Mouse (Mus musculus): ENCODE measurements around the gene Bak1. TPM values are rescaled to one million over a fixed set of nuclear protein-coding genes. Genes with fewer than 3 reads are reported as not detected.
A peak's percentile ranks its signal among the peaks of the same experiment; 100 is the strongest.

Bak1 gene
- polyA plus RNA-seq, 1 experiment from 2014 or later: 5.3 TPM

DNA sequence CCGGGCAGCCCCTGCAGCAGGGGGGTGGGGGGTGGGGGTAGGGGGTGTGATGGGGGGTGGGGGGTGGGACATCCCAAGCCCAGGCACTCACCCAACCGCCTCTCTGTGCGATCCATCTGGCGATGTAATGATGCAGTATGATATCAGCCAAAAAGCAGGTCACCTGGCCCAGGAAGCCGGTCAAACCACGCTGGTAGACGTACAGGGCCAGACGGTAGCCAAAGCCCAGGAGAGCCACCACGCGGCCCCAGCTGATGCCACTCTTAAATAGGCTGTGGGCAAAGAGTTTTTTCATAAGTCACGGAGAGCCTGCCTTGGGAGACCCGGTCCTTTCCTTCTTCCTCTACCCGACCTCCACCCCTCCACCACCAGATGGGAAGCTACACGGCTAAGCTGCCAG lies 7.7 kb downstream of the Bak1 start:
- Histone ChIP-seq H3K4me1 (replicated peaks) (peaks cover 11% of the 10 kb centered on the region), H3K36me3 (peaks cover 68% of the 10 kb centered on the region), H3K4me3 (replicated peaks) (no peak overlapping the region), H3K4me2 (no peak overlapping the region), H3K27ac (no peak overlapping the region), H3K9ac (replicated peaks) (no peak overlapping the region), H3K27me3 (no peaks in the 10 kb centered on the region), H3K9me3 (no peaks in the 10 kb centered on the region)
- no peak for ATAC-seq (ENCODE audit: insufficient number of reproducible peaks, insufficient read depth, low FRiP score, low TSS enrichment, low read depth)
- WGBS: 96% methylated on average over 14 of the region's 14 CpGs

DNA sequence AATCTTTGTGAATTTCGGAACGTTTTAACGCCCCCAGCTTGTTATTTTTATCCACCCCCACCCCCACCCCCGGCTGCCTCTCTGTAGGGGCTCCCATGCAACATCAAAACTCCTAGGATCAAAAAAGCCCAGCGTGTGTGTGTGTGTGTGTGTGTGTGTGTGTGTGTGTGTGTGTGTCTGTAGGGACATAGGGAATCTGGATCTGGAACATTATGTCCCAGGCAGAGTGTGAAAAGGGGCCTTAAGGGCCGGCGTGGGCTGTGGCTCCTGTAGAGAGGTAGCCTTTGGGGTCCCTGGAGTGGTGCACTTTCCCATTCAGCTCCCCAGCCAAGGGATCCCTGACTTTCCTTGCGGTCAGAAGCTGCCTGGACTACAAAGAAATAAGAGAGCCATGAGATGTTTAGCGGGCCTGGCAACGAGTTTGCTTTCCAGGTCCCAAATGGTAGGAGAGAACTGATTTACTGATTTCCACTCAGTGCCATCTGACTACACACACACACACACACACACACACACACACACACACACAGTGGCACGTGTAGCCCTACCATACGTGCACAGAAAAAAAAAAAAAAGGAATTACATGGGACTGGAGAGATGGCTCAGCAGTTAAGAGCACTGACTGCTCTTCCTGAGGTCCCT lies 10.1 kb downstream of the Bak1 start:
- H3K27ac ChIP-seq: peak overlapping the region; percentile 78
- H3K27me3 ChIP-seq: no peaks in the 10 kb centered on the region
- peaks cover 11% of the 10 kb centered on the region for H3K4me1 ChIP-seq (replicated peaks)
- ATAC-seq (ENCODE audit: insufficient number of reproducible peaks, insufficient read depth, low FRiP score, low TSS enrichment, low read depth): no peak
- peak overlapping the region; percentile 62 for H3K4me2 ChIP-seq
- 32% methylated on average over 12 of the region's 12 CpGs for WGBS
- no peaks in the 10 kb centered on the region for H3K9me3 ChIP-seq
- H3K4me3 ChIP-seq (replicated peaks): peak overlapping the region; percentile 50
- H3K9ac ChIP-seq (replicated peaks): peak overlapping the region; percentile 52; the same call in 1 of the 2 replicates
- H3K36me3 ChIP-seq: peaks cover 44% of the 10 kb centered on the region

DNA sequence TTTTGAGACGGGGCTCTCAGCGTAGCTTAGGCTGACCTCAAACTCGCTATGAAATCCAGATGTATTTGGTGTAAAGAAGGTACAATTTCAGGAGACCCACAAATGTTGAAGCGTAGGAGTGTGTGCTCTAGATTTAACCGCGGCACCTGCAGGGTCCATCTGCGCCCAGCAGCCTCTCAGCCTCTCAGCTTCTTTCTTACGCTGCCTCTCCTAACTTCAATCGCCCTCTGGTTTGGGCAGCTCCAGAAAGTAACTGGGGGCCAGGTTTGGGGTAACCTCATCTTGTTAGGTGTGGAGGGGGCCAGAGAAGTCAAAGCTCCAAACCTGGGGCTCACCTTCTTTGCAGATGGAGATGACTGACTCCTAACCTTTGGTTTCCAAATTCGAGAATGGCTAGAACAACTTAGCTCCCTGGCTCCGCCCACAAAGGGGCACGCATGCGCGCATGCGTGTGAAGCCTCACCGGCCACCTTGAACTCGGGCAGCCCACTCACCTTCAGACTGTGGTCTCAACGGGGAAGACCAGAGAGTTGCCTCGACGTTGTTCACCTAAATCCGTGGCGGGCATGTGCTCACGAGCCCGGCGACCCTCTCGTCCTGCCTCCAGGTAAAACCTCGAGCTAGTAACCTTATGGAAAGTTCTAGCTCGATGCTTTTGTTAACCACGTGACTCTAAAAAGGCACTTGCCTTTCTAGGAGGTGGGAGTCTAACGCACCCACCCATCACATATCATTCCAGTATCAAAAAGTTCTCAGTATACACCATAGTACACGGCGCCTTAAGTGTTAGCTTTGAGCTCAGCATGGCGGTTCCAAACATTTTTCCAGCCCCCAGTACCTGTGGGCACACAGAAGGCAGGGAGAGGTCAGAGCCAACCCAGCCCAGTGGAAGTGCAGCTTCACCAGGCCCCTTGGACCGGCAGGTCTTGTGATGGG lies 11.0 kb downstream of the Bak1 start:
- H3K27me3 ChIP-seq: no peaks in the 10 kb centered on the region
- H3K4me2 ChIP-seq: peak overlapping the region; percentile 62
- ATAC-seq (ENCODE audit: insufficient number of reproducible peaks, insufficient read depth, low FRiP score, low TSS enrichment, low read depth): peak; percentile 62
- H3K36me3 ChIP-seq: peaks cover 36% of the 10 kb centered on the region
- H3K27ac ChIP-seq: peak overlapping the region; percentile 78
- H3K9me3 ChIP-seq: no peaks in the 10 kb centered on the region
- H3K9ac ChIP-seq (replicated peaks): peak overlapping the region; percentile 52
- peak overlapping the region; percentile 50 for H3K4me3 ChIP-seq (replicated peaks)
- peaks cover 12% of the 10 kb centered on the region for H3K4me1 ChIP-seq (replicated peaks)
- 7% methylated on average over 34 of the region's 34 CpGs for WGBS

DNA sequence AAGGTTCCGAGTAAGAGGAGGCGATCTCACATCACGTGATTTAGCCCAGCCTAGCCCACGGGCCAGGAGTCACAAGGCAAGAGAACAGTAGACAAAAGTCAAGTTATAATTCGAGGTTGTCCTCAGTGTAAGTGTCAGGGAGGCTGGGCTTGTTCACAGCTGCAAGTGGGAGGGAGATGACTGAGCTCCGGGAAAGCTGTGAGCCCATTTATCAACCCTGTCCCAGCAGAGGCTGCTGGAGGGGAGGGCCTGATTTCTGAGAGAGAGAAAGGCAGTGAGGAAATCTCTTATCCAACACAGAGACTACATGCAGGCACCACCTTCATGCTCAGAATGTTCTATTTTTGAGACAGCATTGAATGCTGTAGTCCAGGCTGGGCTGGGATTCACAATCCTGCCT lies 15.9 kb downstream of the Bak1 start:
- no peaks in the 10 kb centered on the region for H3K27me3 ChIP-seq
- H3K36me3 ChIP-seq: no peaks in the 10 kb centered on the region
- 26% methylated on average over 6 of the region's 6 CpGs for WGBS
- no peak overlapping the region for H3K4me3 ChIP-seq (replicated peaks)
- H3K4me2 ChIP-seq: no peak overlapping the region
- no peak overlapping the region for H3K9ac ChIP-seq (replicated peaks)
- H3K9me3 ChIP-seq: no peaks in the 10 kb centered on the region
- H3K27ac ChIP-seq: no peak overlapping the region
- H3K4me1 ChIP-seq (replicated peaks): peaks cover 9% of the 10 kb centered on the region; the same call in 1 of the 2 replicates
- ATAC-seq (ENCODE audit: insufficient number of reproducible peaks, insufficient read depth, low FRiP score, low TSS enrichment, low read depth): no peak

DNA sequence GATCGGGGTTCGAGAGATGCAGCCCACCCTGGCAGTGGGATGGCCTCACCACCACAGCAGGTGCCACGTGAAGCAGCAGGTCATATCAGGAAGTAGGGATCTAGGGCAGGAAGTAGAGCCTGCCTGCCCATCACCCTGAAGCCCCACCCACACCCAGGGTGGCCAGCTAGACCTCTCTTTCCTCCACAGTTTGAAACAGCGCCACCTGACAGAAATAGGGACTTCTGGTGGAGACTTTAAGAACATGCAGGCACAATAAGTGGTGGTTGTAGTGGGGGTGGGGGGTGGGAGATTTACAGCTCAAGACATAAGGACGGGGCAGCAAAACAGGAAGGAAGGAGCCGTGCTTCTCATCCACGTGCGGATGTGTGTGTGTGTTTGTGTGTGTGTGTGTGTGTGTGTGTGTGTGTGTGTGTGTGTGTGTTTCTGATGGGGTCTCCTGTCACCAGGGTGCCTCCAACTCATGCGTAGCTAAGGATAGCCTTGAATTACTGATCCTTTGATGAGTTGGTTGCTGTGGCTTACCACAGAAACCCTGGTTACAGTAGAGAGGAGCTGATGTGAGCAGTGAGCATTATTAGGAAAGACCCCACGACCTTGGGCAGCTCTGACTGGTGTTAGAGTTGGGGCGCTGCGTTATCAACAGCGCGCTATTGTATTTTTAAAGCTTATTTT lies 16.7 kb downstream of the Bak1 start:
- no peaks in the 10 kb centered on the region for H3K36me3 ChIP-seq
- H3K4me2 ChIP-seq: no peak overlapping the region
- ATAC-seq (ENCODE audit: insufficient number of reproducible peaks, insufficient read depth, low FRiP score, low TSS enrichment, low read depth): no peak
- H3K27ac ChIP-seq: no peak overlapping the region
- H3K9ac ChIP-seq (replicated peaks): no peak overlapping the region
- H3K4me3 ChIP-seq (replicated peaks): no peak overlapping the region
- 0 out of 2 replicates have a peak, but pooled peaks cover 5% of the 10 kb centered on the region for H3K4me1 ChIP-seq (replicated peaks)
- 59% methylated on average over 14 of the region's 14 CpGs for WGBS
- H3K27me3 ChIP-seq: no peaks in the 10 kb centered on the region
- no peaks in the 10 kb centered on the region for H3K9me3 ChIP-seq

DNA sequence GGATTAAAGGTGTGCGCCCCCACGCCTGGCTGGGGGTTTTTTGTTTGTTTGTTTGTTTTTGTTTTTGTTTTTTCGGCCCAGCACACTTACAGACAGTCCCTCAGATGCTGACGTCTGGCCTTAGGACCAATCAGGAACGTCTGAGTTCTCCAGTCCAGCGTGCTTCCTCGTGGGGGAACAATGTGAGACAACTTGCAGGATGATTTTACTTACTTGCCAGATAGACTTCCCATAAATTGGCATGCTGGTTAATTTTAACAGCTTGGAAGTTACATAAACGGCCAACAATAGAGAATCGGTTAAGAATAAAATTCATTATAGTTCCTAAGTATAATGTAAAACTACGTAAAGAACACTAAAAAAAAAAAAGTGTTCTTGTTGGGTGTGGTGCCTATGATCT lies 17.6 kb downstream of the Bak1 start:
- ATAC-seq (ENCODE audit: insufficient number of reproducible peaks, insufficient read depth, low FRiP score, low TSS enrichment, low read depth): no peak
- Histone ChIP-seq H3K4me3 (replicated peaks) (no peak overlapping the region), H3K9me3 (no peaks in the 10 kb centered on the region), H3K4me1 (replicated peaks) (0 out of 2 replicates have a peak, but pooled peaks cover 10% of the 10 kb centered on the region), H3K9ac (replicated peaks) (no peak overlapping the region), H3K4me2 (no peak overlapping the region), H3K27ac (no peak overlapping the region), H3K27me3 (no peaks in the 10 kb centered on the region), H3K36me3 (no peaks in the 10 kb centered on the region)
- 90% methylated on average over 10 of the region's 10 CpGs for WGBS

DNA sequence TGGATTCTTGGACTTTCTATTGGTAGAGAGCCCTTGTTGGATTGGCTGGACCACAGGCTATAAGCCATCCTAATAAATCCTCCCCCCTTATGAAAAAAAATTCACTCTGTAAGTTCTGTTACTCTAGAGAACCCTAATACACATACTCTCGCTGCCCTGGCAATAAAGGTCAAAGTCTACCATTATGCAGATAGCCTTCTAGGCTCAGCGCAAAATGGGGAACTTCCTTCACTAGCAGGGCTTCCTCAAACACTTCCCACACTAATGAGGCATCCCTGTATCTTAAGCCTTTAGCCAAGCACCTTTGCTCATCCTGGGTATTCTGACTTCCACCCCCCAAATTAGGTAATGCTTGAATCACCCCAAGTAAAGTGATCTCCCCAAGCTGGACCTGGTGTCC lies 20.5 kb downstream of the Bak1 start:
- no peak overlapping the region for H3K4me2 ChIP-seq
- no peak overlapping the region for H3K4me3 ChIP-seq (replicated peaks)
- H3K9ac ChIP-seq (replicated peaks): no peak overlapping the region
- H3K27me3 ChIP-seq: peaks cover 19% of the 10 kb centered on the region
- 0 out of 2 replicates have a peak, but pooled peaks cover 10% of the 10 kb centered on the region for H3K4me1 ChIP-seq (replicated peaks)
- no peak overlapping the region for H3K27ac ChIP-seq
- no peak for ATAC-seq (ENCODE audit: insufficient number of reproducible peaks, insufficient read depth, low FRiP score, low TSS enrichment, low read depth)
- no peaks in the 10 kb centered on the region for H3K36me3 ChIP-seq
- H3K9me3 ChIP-seq: no peaks in the 10 kb centered on the region
- WGBS: 79% methylated on average over 2 of the region's 2 CpGs

DNA sequence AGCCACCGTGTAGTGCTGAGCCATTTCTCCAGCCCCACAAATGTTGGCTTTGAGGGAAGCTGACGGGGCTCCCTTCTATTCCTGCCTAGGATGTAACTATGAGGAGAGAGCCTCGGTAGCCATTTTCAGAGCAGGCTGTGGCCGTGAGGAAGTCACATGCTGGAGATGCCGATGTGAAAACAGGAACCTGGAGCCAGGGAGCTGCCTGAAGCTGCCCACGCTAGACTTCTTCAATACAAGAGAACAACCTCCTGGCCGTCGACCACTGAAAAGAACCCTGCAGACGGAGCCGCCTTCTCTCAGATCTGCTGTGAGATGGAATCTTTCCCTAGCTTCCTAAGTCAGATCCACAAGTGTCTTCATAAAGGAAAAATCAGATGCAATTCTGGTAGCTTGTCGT lies 23.2 kb downstream of the Bak1 start:
- ATAC-seq (ENCODE audit: insufficient number of reproducible peaks, insufficient read depth, low FRiP score, low TSS enrichment, low read depth): no peak
- Histone ChIP-seq H3K27me3 (peaks cover 19% of the 10 kb centered on the region), H3K9ac (replicated peaks) (no peak overlapping the region), H3K4me2 (no peak overlapping the region), H3K27ac (no peak overlapping the region), H3K4me1 (replicated peaks) (0 out of 2 replicates have a peak, but pooled peaks cover 5% of the 10 kb centered on the region), H3K4me3 (replicated peaks) (no peak overlapping the region), H3K36me3 (no peaks in the 10 kb centered on the region), H3K9me3 (no peaks in the 10 kb centered on the region)
- WGBS: 61% methylated on average over 11 of the region's 11 CpGs

DNA sequence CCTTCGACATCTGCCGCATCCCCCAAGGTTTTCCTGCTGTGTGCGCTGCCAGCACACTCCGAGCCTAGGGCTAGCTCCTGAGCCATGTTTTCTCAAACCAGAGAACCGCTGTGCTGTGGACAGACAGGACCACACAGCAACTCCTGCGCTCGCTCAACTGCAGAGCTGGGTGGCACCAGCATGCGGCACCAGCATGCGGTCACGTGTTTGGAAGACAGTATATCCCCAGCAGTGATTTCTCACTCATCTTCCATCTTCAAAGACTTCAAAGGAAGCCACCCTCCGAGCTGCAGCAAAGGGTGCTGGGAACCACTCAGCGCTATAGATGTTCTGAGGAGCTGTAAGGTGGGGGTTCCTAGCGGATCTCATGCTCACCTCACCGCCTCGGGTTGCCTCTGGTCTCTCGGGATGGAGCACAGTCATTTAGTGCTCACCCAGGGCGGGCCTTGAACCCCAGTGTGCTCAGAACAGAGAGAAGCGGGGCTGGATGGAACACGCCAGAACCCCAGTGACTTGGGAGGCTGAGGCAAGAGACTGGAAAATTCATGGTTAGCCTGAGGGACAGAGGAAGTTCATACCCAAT lies 23.8 kb downstream of the Bak1 start:
- Histone ChIP-seq H3K4me2 (no peak overlapping the region), H3K36me3 (no peaks in the 10 kb centered on the region), H3K4me3 (replicated peaks) (no peak overlapping the region), H3K9me3 (no peaks in the 10 kb centered on the region), H3K27ac (no peak overlapping the region), H3K27me3 (peaks cover 19% of the 10 kb centered on the region), H3K9ac (replicated peaks) (no peak overlapping the region), H3K4me1 (replicated peaks) (peaks cover 9% of the 10 kb centered on the region; the same call in 1 of the 2 replicates)
- WGBS: 27% methylated on average over 19 of the region's 19 CpGs
- ATAC-seq (ENCODE audit: insufficient number of reproducible peaks, insufficient read depth, low FRiP score, low TSS enrichment, low read depth): no peak

DNA sequence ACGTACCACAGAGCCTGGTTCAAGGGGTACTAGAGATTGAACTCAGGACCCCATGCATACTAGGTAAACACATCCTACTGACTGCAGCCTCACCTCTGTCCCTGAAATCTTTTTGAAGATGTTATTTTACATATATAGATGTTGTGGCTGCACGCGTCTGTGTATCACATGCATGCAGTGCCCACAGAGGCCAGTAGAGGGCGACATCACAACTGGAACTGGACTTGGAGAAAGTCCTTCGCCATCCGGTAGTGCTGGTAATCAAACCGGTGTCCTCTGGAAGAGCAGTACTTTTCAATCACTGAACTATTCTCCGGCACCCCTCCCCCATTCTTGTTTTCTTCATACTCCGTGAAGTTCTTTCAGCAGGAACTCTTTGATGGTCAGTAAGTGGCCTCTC lies 24.4 kb downstream of the Bak1 start:
- H3K27ac ChIP-seq: no peak overlapping the region
- peaks cover 9% of the 10 kb centered on the region; the same call in 1 of the 2 replicates for H3K4me1 ChIP-seq (replicated peaks)
- no peaks in the 10 kb centered on the region for H3K36me3 ChIP-seq
- no peak overlapping the region for H3K4me2 ChIP-seq
- H3K9ac ChIP-seq (replicated peaks): no peak overlapping the region
- ATAC-seq (ENCODE audit: insufficient number of reproducible peaks, insufficient read depth, low FRiP score, low TSS enrichment, low read depth): no peak
- 31% methylated on average over 9 of the region's 9 CpGs for WGBS
- peaks cover 19% of the 10 kb centered on the region for H3K27me3 ChIP-seq
- no peak overlapping the region for H3K4me3 ChIP-seq (replicated peaks)
- no peaks in the 10 kb centered on the region for H3K9me3 ChIP-seq

DNA sequence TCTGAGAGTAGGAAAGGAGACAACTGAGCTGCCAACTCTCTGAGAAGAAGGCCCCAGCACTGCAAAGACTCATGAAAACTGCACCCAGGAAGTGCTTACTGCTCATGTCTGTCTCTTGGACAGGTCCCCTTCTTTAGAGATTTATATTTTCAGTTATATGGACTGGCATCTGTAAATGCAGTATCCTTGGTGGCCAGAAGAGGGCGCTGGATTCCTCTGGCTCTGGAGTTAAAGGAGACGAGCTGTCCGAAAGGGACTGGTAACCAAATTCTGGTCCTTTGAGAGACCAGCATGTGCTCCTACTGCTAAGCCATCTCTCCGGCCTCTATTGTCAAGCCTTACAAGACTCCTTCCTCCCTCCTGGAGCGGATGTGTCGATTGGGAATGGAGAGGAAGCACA lies 26.9 kb downstream of the Bak1 start:
- WGBS: 57% methylated on average over 6 of the region's 6 CpGs
- H3K4me1 ChIP-seq (replicated peaks): peaks cover 9% of the 10 kb centered on the region; the same call in 1 of the 2 replicates
- peaks cover 19% of the 10 kb centered on the region for H3K27me3 ChIP-seq

More for the DNA sequence above, 26.9 kb downstream of the Bak1 start:
- Histone ChIP-seq H3K4me2 (no peak overlapping the region), H3K9me3 (no peaks in the 10 kb centered on the region), H3K4me3 (replicated peaks) (no peak overlapping the region), H3K27ac (no peak overlapping the region), H3K9ac (replicated peaks) (no peak overlapping the region), H3K36me3 (no peaks in the 10 kb centered on the region)
- no peak for ATAC-seq (ENCODE audit: insufficient number of reproducible peaks, insufficient read depth, low FRiP score, low TSS enrichment, low read depth)
